Mouse (Mus musculus) kidney, embryonic 15.5 days (tissue): ENCODE results near the gene Ddit4. TPM values are rescaled to one million over a fixed set of nuclear protein-coding genes. Genes with fewer than 3 reads are reported as not detected.
"Not testable (repeated sequence)": the region's sequence is repeated elsewhere in the genome, so short reads cannot be mapped to it uniquely, and the experiment has no call there.

Experiments used
- ATAC-seq: fragments of 200-750 bp; cut with Nextera tagmentation; replicated peaks from 2 replicates; pipeline ENCODE4 v1.8.0; 2017; ENCODE audit warnings: moderate TSS enrichment; ENCODE audit not compliant: low FRiP score
- H3K27ac ChIP-seq: fragments of 300-500 bp; sonication (generic); 2 replicates; pipeline ENCODE4 v1.5.1; 2015; ENCODE audit warnings: mild to moderate bottlenecking, inconsistent platforms
- H3K27me3 ChIP-seq: fragments of 300-500 bp; sonication (generic); 2 replicates; pipeline ENCODE4 v1.6.1; 2015; ENCODE audit warnings: inconsistent platforms
- H3K36me3 ChIP-seq: fragments of 300-500 bp; sonication (generic); 2 replicates; pipeline ENCODE4 v1.6.1; 2015; ENCODE audit warnings: inconsistent platforms
- H3K4me1 ChIP-seq: fragments of 300-500 bp; sonication (generic); 2 replicates; pipeline ENCODE4 v1.6.1; 2015; ENCODE audit warnings: inconsistent platforms
- H3K4me2 ChIP-seq: fragments of 300-500 bp; sonication (generic); 2 replicates; pipeline ENCODE4 v1.6.1; 2015; ENCODE audit warnings: moderate library complexity, mild to moderate bottlenecking, inconsistent platforms
- H3K4me3 ChIP-seq: fragments of 300-500 bp; sonication (generic); replicated peaks from 2 replicates; pipeline ENCODE4 v1.5.1; 2015; ENCODE audit warnings: mild to moderate bottlenecking, inconsistent platforms
- H3K9ac ChIP-seq: fragments of 300-500 bp; sonication (generic); 2 replicates; pipeline ENCODE4 v1.6.1; 2015; ENCODE audit warnings: mild to moderate bottlenecking, inconsistent platforms
- H3K9me3 ChIP-seq: fragments of 300-500 bp; sonication (generic); replicated peaks from 2 replicates; pipeline ENCODE4 v1.6.1; 2016; ENCODE audit warnings: inconsistent platforms
- WGBS: fragments of 180-500 bp; shearing (Covaris S2); methylation state at CpG from one replicate; pipeline ENCODE4 v1.1.7; 2015; ENCODE audit warnings: mixed read lengths; 5-methylcytosine and 5-hydroxymethylcytosine counted together
- polyA plus RNA-seq: library from polyadenylated mRNA; unstranded; fragments of >200 nt; fragmentation: Nextera tagmentation; extraction: Ambion mirVana; gene quantifications from 2 replicates; pipeline ENCODE4 v1.2.1, GENCODE M21; 2015

Ddit4 gene
- 31.0 and 36.3 TPM in 2 replicates for polyA plus RNA-seq

DNA sequence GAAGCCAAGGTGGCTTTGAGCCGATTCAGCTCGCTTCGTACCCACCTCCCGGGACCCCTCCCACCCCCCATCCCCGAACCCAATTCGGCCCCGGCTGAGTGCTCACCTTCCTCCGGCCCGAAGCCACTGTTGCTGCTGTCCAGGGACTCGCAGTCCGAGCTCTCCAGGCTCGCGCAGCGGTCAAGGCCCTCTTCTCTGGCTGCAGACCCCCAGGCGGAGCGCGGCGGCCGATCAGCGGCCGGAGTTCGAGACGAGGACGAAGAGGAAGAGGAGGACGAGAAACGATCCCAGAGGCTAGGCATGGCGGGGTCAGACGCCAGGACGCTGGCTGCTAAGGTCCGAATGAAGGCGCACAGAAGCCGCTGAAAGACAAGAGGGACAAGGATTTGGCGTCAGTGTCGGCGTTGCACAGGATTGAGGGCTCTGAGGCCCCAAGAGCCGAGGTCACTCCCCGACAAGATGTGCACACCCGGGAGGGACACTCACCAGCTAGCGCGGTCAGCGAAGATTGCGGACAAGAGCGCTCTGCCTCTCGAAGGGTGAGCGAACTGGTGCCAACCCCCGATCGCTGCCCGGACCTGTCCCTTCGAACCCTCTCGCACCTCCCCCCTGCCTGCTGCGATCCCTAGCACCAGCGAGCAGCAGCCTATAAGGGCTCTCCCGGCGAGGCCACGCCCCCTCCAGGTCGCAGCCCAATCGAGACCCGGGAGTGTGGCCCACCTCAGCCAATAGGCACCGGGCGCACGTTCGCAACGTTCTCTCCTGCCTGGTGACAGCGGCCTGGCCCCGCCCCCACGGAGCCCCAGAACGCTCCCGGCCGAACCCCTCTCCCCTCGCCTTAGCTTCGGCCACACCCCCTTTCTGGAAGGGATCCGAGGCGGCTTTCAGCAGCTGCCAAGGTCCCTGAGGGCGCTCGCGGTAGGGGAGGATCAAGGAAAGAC is at the start of gene Ddit4:
Ddit4 (minus strand) TSS at position 624 of the 941 bp plus-strand sequence.
- under 1% methylated on average over 76 of the region's 76 CpGs for WGBS
- Histone ChIP-seq H3K9me3 (no peaks in the 10 kb centered on the region), H3K4me2 (peak within 1 kb of the TSS; percentile 90), H3K4me1 (peaks cover 49% of the 10 kb centered on the region), H3K9ac (peak within 1 kb of the TSS; percentile 80), H3K27me3 (no peaks in the 10 kb centered on the region), H3K36me3 (no peaks in the 10 kb centered on the region; the same call in 1 of the 2 replicates), H3K27ac (peak within 1 kb of the TSS; percentile 91), H3K4me3 (peak within 1 kb of the TSS; percentile 72)
- peak; percentile 97 for ATAC-seq

- Histone ChIP-seq H3K4me3 (no peak overlapping the region), H3K27me3 (no peaks in the 10 kb centered on the region), H3K4me2 (no peak overlapping the region), H3K4me1 (peaks cover 19% of the 10 kb centered on the region), H3K9ac (no peak overlapping the region), H3K9me3 (no peaks in the 10 kb centered on the region), H3K36me3 (peaks cover 44% of the 10 kb centered on the region), H3K27ac (no peak overlapping the region)
- 93% methylated on average over 3 of the region's 3 CpGs for WGBS
- ATAC-seq: no peak
Observed at GRCm38 (mm10) chr10:59999057-59999456, 47.4 kb upstream of the Ddit4 start.

GRCm38 (mm10) chr10:59997591-59997990 is 46.0 kb upstream of the Ddit4 start:
- Histone ChIP-seq H3K27me3 (no peaks in the 10 kb centered on the region), H3K27ac (no peak overlapping the region), H3K4me2 (no peak overlapping the region), H3K4me3 (no peak overlapping the region), H3K36me3 (peaks cover 53% of the 10 kb centered on the region), H3K9me3 (no peaks in the 10 kb centered on the region), H3K9ac (no peak overlapping the region), H3K4me1 (peaks cover 18% of the 10 kb centered on the region)
- ATAC-seq: no peak
- WGBS: 21% methylated on average over 7 of the region's 7 CpGs

DNA sequence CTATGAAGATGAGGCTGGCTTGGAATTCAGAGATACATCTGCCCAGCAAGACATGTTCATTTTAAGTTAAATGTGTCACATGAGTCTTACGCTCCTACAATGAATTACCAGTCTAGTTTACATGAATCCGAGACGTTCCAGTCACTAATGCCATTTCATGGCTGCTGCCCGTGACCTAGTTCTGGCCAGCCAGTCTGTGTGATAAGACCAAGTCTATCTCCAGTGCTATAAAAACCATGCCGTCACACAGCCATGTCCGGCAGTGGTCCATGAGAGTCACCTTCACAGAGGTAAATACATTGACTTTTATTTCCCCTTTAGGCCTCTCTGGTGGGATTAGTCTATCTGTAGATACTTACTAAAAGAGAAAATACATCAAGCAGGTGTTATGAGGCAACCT is 44.3 kb upstream of the Ddit4 start:
- Histone ChIP-seq H3K27me3 (no peaks in the 10 kb centered on the region), H3K36me3 (peaks cover 51% of the 10 kb centered on the region), H3K9ac (no peak overlapping the region), H3K4me1 (peaks cover 22% of the 10 kb centered on the region), H3K9me3 (no peaks in the 10 kb centered on the region), H3K27ac (no peak overlapping the region), H3K4me2 (no peak overlapping the region), H3K4me3 (no peak overlapping the region)
- no peak for ATAC-seq
- 89% methylated on average over 6 of the region's 6 CpGs for WGBS

GRCm38 (mm10) chr10:59993813-59994212 is 42.2 kb upstream of the Ddit4 start:
- 89% methylated on average over 2 of the region's 3 CpGs for WGBS
- not testable (repeated sequence) for ATAC-seq

DNA sequence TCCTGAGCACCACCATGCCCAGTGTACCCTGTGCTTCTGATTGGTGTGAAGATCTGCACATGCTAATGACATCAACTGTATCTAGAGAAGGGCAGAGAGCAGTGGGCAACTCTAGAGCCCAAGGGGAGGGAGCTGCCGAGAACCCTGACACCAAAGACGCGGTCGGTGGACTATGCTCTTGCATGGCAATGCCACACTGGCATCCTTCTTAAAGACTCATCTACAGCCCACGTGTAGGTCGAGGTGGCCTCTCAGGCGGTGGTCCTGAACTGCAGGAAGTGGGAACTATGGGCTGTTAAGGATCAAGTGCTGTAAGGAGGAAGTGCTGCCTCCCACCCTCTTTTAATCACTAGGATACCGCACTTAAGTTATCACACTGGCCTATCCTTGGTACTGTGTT is 40.4 kb upstream of the Ddit4 start:
- no peak overlapping the region for H3K4me3 ChIP-seq

More at GRCm38 (mm10) chr10:59993813-59994212, 42.2 kb upstream of the Ddit4 start:
- peaks cover 60% of the 10 kb centered on the region for H3K36me3 ChIP-seq
- H3K27me3 ChIP-seq, H3K9ac ChIP-seq, H3K4me2 ChIP-seq, H3K9me3 ChIP-seq, H3K4me3 ChIP-seq, H3K27ac ChIP-seq: not testable (repeated sequence)
- H3K4me1 ChIP-seq: peaks cover 21% of the 10 kb centered on the region

GRCm38 (mm10) chr10:59991262-59991880 is 39.7 kb upstream of the Ddit4 start:
- H3K36me3 ChIP-seq: peaks cover 78% of the 10 kb centered on the region
- H3K27ac ChIP-seq: no peak overlapping the region
- no peaks in the 10 kb centered on the region for H3K9me3 ChIP-seq
- no peak overlapping the region for H3K4me3 ChIP-seq
- ATAC-seq: no peak
- 43% methylated on average over 9 of the region's 9 CpGs for WGBS
- H3K4me1 ChIP-seq: peaks cover 21% of the 10 kb centered on the region
- H3K4me2 ChIP-seq: no peak overlapping the region
- H3K9ac ChIP-seq: no peak overlapping the region
- H3K27me3 ChIP-seq: no peaks in the 10 kb centered on the region

More for the DNA sequence above, 40.4 kb upstream of the Ddit4 start:
- peaks cover 21% of the 10 kb centered on the region for H3K4me1 ChIP-seq
- no peak; the same call in 1 of the 2 replicates for ATAC-seq
- H3K9me3 ChIP-seq: no peaks in the 10 kb centered on the region
- peak overlapping the region; percentile 6; the same call in 1 of the 2 replicates for H3K27ac ChIP-seq
- H3K9ac ChIP-seq: no peak overlapping the region
- no peak overlapping the region for H3K4me2 ChIP-seq
- H3K27me3 ChIP-seq: no peaks in the 10 kb centered on the region
- H3K36me3 ChIP-seq: peaks cover 78% of the 10 kb centered on the region
- 59% methylated on average over 8 of the region's 8 CpGs for WGBS

GRCm38 (mm10) chr10:59990393-59990792 is 38.8 kb upstream of the Ddit4 start:
- Histone ChIP-seq H3K4me2 (no peak overlapping the region), H3K4me1 (peaks cover 21% of the 10 kb centered on the region), H3K9me3 (no peaks in the 10 kb centered on the region), H3K4me3 (no peak overlapping the region), H3K9ac (no peak overlapping the region), H3K36me3 (peaks cover 77% of the 10 kb centered on the region), H3K27me3 (no peaks in the 10 kb centered on the region), H3K27ac (no peak overlapping the region)
- 97% methylated on average over 9 of the region's 9 CpGs for WGBS
- ATAC-seq: no peak

DNA sequence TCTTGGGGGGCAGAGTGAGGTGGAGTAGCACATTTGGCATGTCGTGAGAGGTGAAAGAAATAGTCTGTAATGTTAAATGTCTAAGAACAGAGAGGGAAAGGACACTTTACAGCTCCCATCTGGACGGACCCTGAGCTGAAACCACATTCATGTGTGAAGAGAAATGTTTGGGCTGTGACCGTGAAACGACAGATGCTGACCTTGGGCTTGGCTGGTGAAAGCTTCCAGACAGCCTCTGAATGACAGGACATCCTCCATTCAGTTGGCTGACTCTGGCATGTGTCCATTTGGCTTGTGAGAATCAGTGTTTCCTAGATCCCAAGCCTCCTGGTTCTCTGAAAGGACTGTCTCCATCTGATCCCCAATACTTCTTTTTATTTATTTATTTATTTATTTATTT is 36.4 kb upstream of the Ddit4 start:
- no peaks in the 10 kb centered on the region for H3K27me3 ChIP-seq
- no peak for ATAC-seq
- no peak overlapping the region for H3K4me3 ChIP-seq
- H3K36me3 ChIP-seq: peaks cover 64% of the 10 kb centered on the region
- H3K27ac ChIP-seq: no peak overlapping the region
- no peak overlapping the region for H3K9ac ChIP-seq
- H3K4me2 ChIP-seq: no peak overlapping the region
- no peaks in the 10 kb centered on the region for H3K9me3 ChIP-seq
- WGBS: 80% methylated on average over 4 of the region's 4 CpGs
- peaks cover 18% of the 10 kb centered on the region for H3K4me1 ChIP-seq

DNA sequence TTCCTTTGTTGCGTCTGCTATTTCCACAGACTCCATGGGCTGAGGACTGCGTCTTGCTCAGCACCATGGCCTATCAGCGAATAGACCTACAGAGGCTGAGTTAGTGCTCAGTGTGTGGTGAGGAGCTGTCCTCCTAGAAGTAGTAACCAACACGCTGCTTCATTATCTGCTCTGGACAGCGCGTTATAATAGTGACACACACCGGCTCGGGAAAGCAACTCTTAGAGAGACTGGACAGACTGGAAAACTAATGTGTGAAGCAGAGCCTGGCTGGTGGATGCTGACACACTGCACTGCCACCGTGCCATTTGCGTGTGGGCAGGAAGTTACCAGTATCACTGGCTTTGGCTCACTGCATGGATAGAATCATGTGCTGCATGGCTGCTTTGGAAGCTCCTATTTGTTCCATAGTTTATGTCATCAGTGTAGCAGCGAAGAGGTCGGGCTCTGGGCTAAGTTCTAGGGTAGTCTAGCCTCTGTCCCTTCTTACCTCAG is 30.8 kb upstream of the Ddit4 start:
- Histone ChIP-seq H3K4me2 (no peak overlapping the region), H3K9me3 (no peaks in the 10 kb centered on the region), H3K36me3 (peaks cover 24% of the 10 kb centered on the region), H3K27me3 (no peaks in the 10 kb centered on the region), H3K27ac (no peak overlapping the region), H3K4me3 (no peak overlapping the region), H3K9ac (no peak overlapping the region), H3K4me1 (peaks cover 35% of the 10 kb centered on the region)
- ATAC-seq: no peak
- 89% methylated on average over 12 of the region's 12 CpGs for WGBS

GRCm38 (mm10) chr10:59981792-59982191 is 30.2 kb upstream of the Ddit4 start:
- WGBS: 79% methylated on average over 9 of the region's 9 CpGs
- H3K4me2 ChIP-seq: no peak overlapping the region
- no peak overlapping the region for H3K4me3 ChIP-seq
- H3K27ac ChIP-seq: 0 out of 2 replicates have a peak overlapping the region, but pooled peaks have one; percentile 18
- H3K9me3 ChIP-seq: no peaks in the 10 kb centered on the region
- H3K27me3 ChIP-seq: no peaks in the 10 kb centered on the region
- peaks cover 17% of the 10 kb centered on the region for H3K36me3 ChIP-seq
- no peak overlapping the region for H3K9ac ChIP-seq
- H3K4me1 ChIP-seq: peaks cover 35% of the 10 kb centered on the region
- no peak for ATAC-seq

GRCm38 (mm10) chr10:59981336-59981735 is 29.7 kb upstream of the Ddit4 start:
- peaks cover 13% of the 10 kb centered on the region for H3K36me3 ChIP-seq
- H3K4me2 ChIP-seq: no peak overlapping the region
- 0 out of 2 replicates have a peak overlapping the region, but pooled peaks have one; percentile 18 for H3K27ac ChIP-seq
- WGBS: 78% methylated on average over 4 of the region's 4 CpGs
- no peaks in the 10 kb centered on the region for H3K27me3 ChIP-seq
- no peak for ATAC-seq
- H3K9me3 ChIP-seq: no peaks in the 10 kb centered on the region
- H3K4me1 ChIP-seq: peaks cover 35% of the 10 kb centered on the region
- H3K9ac ChIP-seq: no peak overlapping the region
- H3K4me3 ChIP-seq: no peak overlapping the region
